Comparison of ENCODE assay signal across 16 mouse cellular contexts in the genomic region with DNA sequence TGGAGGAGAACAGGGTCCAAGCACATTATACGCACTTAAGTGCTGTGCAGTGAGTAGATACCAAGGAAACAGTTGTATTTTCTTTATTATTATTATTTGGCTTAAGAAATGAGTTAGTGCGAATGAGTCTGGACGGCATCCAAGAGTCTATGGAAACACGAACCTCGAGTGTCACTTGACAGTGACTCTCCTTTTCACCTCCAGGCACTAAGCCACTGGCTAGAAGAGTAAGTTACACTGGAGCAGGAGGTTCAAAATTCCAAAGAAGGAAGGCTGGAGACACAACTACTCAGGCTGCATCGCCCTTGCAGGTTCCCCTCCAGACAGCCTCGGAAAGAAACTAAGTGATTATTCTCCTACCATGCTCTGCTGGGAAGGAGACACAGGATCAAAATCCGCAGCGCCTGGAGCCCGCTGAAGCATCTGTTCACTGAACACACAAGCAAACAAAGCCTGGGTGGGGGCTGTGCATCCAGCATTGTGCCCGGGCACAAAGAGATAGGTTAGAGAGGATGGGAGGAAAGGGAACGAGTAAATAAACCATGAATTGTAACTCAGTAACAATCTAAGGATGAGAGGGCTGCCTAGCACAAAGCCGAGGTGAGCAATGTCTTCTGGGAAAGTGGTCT. TPM values are rescaled to one million over a fixed set of nuclear protein-coding genes. Genes with fewer than 3 reads are reported as not detected.
A peak's percentile ranks its signal among the peaks of the same experiment; 100 is the strongest.
DNase-seq lines count a peak whose midpoint lies in the region; ATAC-seq and TF ChIP-seq lines count a peak whose summit lies in the region.
"Had no signal": no experiment of that assay in that cellular context is flagged by ENCODE, and none has a peak within 500 bp of the region (broad histone marks: within the 10 kb centered on the region; RNA-seq: fewer than 3 reads in every experiment).

No protein-coding gene starts in this region.

- H3K9ac ChIP-seq in kidney, embryonic 14.5 days (ENCODE audit: low read depth, low read length): no peak overlapping the region
- H3K9ac ChIP-seq in hindbrain, embryonic 11.5 days (ENCODE audit: low read depth, low read length): no peak overlapping the region
- no peak overlapping the region for H3K9ac ChIP-seq in midbrain, embryonic 12.5 days (replicated peaks)

- H3K4me1 ChIP-seq in kidney, embryonic 14.5 days (ENCODE audit: control insufficient read depth, insufficient read depth, low read length): no peaks in the 10 kb centered on the region
- H3K4me1 ChIP-seq in hindbrain, embryonic 11.5 days (replicated peaks; ENCODE audit: control insufficient read depth, insufficient read depth, low read length): no peaks in the 10 kb centered on the region
- H3K4me1 ChIP-seq in midbrain, embryonic 12.5 days: peaks cover 9% of the 10 kb centered on the region

- no peak for TF ChIP-seq POLR2A in brain, embryonic 14.5 days (IDR thresholded peaks at IDR 0.05; ENCODE audit: borderline replicate concordance, extremely low read depth, insufficient read depth, insufficient read length, poor library complexity, severe bottlenecking)

- peak; percentile 43; the same call in 1 of the 2 replicates for ATAC-seq in kidney, embryonic 14.5 days (ENCODE audit: low FRiP score, low TSS enrichment)
- ATAC-seq in hindbrain, embryonic 11.5 days (ENCODE audit: low FRiP score): peak; percentile 78
- ATAC-seq in midbrain, embryonic 12.5 days (ENCODE audit: low FRiP score, low read depth): peak; percentile 73
- ATAC-seq: inflammation-experienced regulatory T-cells, adult 6 months; Patski had no signal

- no peak overlapping the region for H3K4me3 ChIP-seq in kidney, embryonic 14.5 days (ENCODE audit: low read length)
- H3K4me3 ChIP-seq in hindbrain, embryonic 11.5 days (ENCODE audit: low read depth, low read length): no peak overlapping the region
- H3K4me3 ChIP-seq in midbrain, embryonic 12.5 days: no peak overlapping the region

- 68% methylated on average over 13 of the region's 13 CpGs for WGBS in kidney, embryonic 14.5 days
- 54% methylated on average over 13 of the region's 13 CpGs for WGBS in hindbrain, embryonic 11.5 days
- 49% methylated on average over 13 of the region's 13 CpGs for WGBS in midbrain, embryonic 12.5 days

- H3K27me3 ChIP-seq in kidney, embryonic 14.5 days (ENCODE audit: control insufficient read depth, insufficient read depth, low read length): no peaks in the 10 kb centered on the region
- no peaks in the 10 kb centered on the region for H3K27me3 ChIP-seq in hindbrain, embryonic 11.5 days (ENCODE audit: control insufficient read depth, insufficient read depth, low read length)
- H3K27me3 ChIP-seq in midbrain, embryonic 12.5 days: no peaks in the 10 kb centered on the region; the same call in 1 of the 2 replicates
- H3K27me3 ChIP-seq: Patski had no signal

- no peak overlapping the region for H3K4me2 ChIP-seq in kidney, embryonic 14.5 days (replicated peaks; ENCODE audit: low read depth, low read length)
- H3K4me2 ChIP-seq in hindbrain, embryonic 11.5 days (replicated peaks; ENCODE audit: low read depth, low read length): no peak overlapping the region
- H3K4me2 ChIP-seq in midbrain, embryonic 12.5 days (replicated peaks): peak overlapping the region; percentile 15; the same call in 1 of the 2 replicates

- DNase-seq in kidney, postnatal 25 days: no peak
- peak; percentile 65 for DNase-seq in brain, embryonic 14.5 days (ENCODE audit: low read depth)
- DNase-seq in hindbrain, embryonic 11.5 days (ENCODE audit: low spot score): peak; percentile 44
- DNase-seq in gastrocnemius, adult 18-20 months (ENCODE audit: low spot score): no peak
- no peak for DNase-seq in yolk sac, embryonic 10.5 days (ENCODE audit: low spot score)
- no peak for DNase-seq in right cerebral cortex, postnatal 4 days
- DNase-seq: cerebellum, adult 9-11 months; gastrocnemius, postnatal 36 days; layer of hippocampus, adult 9-11 months; liver; thymus, postnatal 25 days had no signal

- no peak for TF ChIP-seq CTCF in brain, embryonic 14.5 days (IDR thresholded peaks at IDR 0.05; ENCODE audit: borderline replicate concordance, extremely low read depth, insufficient read depth, insufficient read length)

- no peaks in the 10 kb centered on the region for H3K9me3 ChIP-seq in kidney, embryonic 14.5 days (ENCODE audit: control insufficient read depth, low read length)
- H3K9me3 ChIP-seq in hindbrain, embryonic 11.5 days (ENCODE audit: control insufficient read depth, low read length): no peaks in the 10 kb centered on the region
- H3K9me3 ChIP-seq in midbrain, embryonic 12.5 days: no peaks in the 10 kb centered on the region
- H3K9me3 ChIP-seq: megakaryocyte, embryonic 14.5 days had no signal

- no peaks in the 10 kb centered on the region for H3K36me3 ChIP-seq in kidney, embryonic 14.5 days (ENCODE audit: control insufficient read depth, insufficient read depth, low read length)
- no peaks in the 10 kb centered on the region for H3K36me3 ChIP-seq in hindbrain, embryonic 11.5 days (ENCODE audit: control insufficient read depth, insufficient read depth, low read length)
- H3K36me3 ChIP-seq in midbrain, embryonic 12.5 days: no peaks in the 10 kb centered on the region

- H3K27ac ChIP-seq in kidney, embryonic 14.5 days (ENCODE audit: low read depth, low read length): no peak overlapping the region
- H3K27ac ChIP-seq in hindbrain, embryonic 11.5 days (ENCODE audit: low read depth, low read length): 0 out of 2 replicates have a peak overlapping the region, but pooled peaks have one; percentile 17
- peak overlapping the region; percentile 54; the same call in 1 of the 2 replicates for H3K27ac ChIP-seq in midbrain, embryonic 12.5 days (replicated peaks)

RNA-seq across cellular contexts. Expression of a gene that starts 25.0 kb away (rescaled TPM):
- 16.0 and 28.5 TPM in 2 replicates for polyA plus RNA-seq in kidney, embryonic 14.5 days (2014; fragmentation: Nextera tagmentation; extraction: Ambion mirVana)
- 5.7 and 8.0 TPM in 2 replicates for polyA plus RNA-seq in brain, embryonic 14.5 days (2012; rRNA removed)
- polyA plus RNA-seq in hindbrain, embryonic 11.5 days (2014; fragmentation: Nextera tagmentation; extraction: Ambion mirVana): 9.3 and 9.4 TPM in 2 replicates
- 10.7 and 11.0 TPM in 2 replicates for polyA plus RNA-seq in midbrain, embryonic 12.5 days (2016; fragmentation: Nextera tagmentation; extraction: Ambion mirVana)
- 1 to 10 TPM; 3.7 to 4.8 TPM for total RNA-seq in gastrocnemius, adult 18-20 months (2021)

Comparison
In these comparisons a context has a peak if more than half of its experiments do, and no peak if none do; other contexts are left out.
1. DNase-seq: peak in brain, embryonic 14.5 days (single experiment) and hindbrain, embryonic 11.5 days (single experiment); none in kidney, postnatal 25 days (0 of 2), gastrocnemius, adult 18-20 months (single experiment), yolk sac, embryonic 10.5 days (single experiment) and right cerebral cortex, postnatal 4 days (single experiment).
2. Peak in every context shown above with its lines, with median percentiles within 50 percentile points of each other: ATAC-seq.